Mouse (Mus musculus): ENCODE results near the gene P3h1. TPM values are rescaled to one million over a fixed set of nuclear protein-coding genes. Genes with fewer than 3 reads are reported as not detected.
A peak's percentile ranks its signal among the peaks of the same experiment; 100 is the strongest.

The P3h1 gene
- polyA plus RNA-seq, 1 experiment = 5.9 TPM

DNA sequence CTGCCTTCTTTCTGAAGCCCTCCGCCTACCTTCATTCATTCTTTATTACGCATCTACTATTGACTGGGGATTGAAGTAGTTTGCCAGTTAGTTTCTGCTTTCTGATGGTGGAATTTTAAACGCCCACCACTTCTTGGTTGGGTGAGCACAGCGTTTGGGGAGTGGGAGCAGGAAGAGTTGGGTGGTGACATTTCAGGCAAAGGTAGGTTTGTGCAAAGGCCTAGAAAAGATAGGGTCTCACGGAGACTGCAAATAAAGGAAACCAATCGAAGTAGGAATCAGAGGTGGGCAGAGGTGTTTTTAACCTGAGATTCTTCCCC is 62.4 kb downstream of the P3h1 start:
- H3K36me3 ChIP-seq (ENCODE audit: control insufficient read depth, insufficient read depth, low read length) = no peaks in the 10 kb centered on the region
- no peaks in the 10 kb centered on the region for H3K27me3 ChIP-seq (ENCODE audit: control insufficient read depth, insufficient read depth, low read length)
- 15% methylated on average over 6 of the region's 6 CpGs for WGBS
- DNase-seq (ENCODE audit: low read depth in 1 of 2, low spot score in 2 of 2) = no peak
- peak overlapping the region; percentile 13; the same call in 1 of the 2 replicates for H3K4me3 ChIP-seq (ENCODE audit: extremely low read depth, insufficient read depth, insufficient read length)
- no peak overlapping the region for H3K27ac ChIP-seq (ENCODE audit: insufficient read depth, low read length)
- no peak for TF ChIP-seq CTCF (IDR thresholded peaks at IDR 0.05; ENCODE audit: extremely low read depth, insufficient read depth, insufficient read length, insufficient replicate concordance)
- TF ChIP-seq POLR2A (IDR thresholded peaks at IDR 0.05; ENCODE audit: low read depth, low read length) = no peak
- peaks cover 6% of the 10 kb centered on the region; the same call in 1 of the 2 replicates for H3K4me1 ChIP-seq (ENCODE audit: control insufficient read depth, insufficient read depth, insufficient read length)

GRCm38 (mm10) chr4:119297361-119297760 is 64.6 kb downstream of the P3h1 start:
- Histone ChIP-seq H3K36me3 (ENCODE audit: control insufficient read depth, insufficient read depth, low read length) (no peaks in the 10 kb centered on the region), H3K4me1 (ENCODE audit: control insufficient read depth, insufficient read depth, insufficient read length) (peaks cover 6% of the 10 kb centered on the region; the same call in 1 of the 2 replicates), H3K4me3 (ENCODE audit: extremely low read depth, insufficient read depth, insufficient read length) (no peak overlapping the region), H3K27me3 (ENCODE audit: control insufficient read depth, insufficient read depth, low read length) (no peaks in the 10 kb centered on the region), H3K27ac (ENCODE audit: insufficient read depth, low read length) (no peak overlapping the region)
- no peak for DNase-seq (ENCODE audit: low read depth in 1 of 2, low spot score in 2 of 2)
- WGBS = 32% methylated on average over 2 of the region's 2 CpGs
- TF ChIP-seq CTCF (IDR thresholded peaks at IDR 0.05; ENCODE audit: extremely low read depth, insufficient read depth, insufficient read length, insufficient replicate concordance) = no peak
- no peak for TF ChIP-seq POLR2A (IDR thresholded peaks at IDR 0.05; ENCODE audit: low read depth, low read length)

Other genes starting within 250 kb of the P3h1 start
- 47.7 and 68.9 TPM in 2 replicates for gene Slc2a1, start 124.2 kb upstream of the P3h1 start, polyA plus RNA-seq (2012; rRNA removed)
- gene Zfp691, start 58.7 kb upstream of the P3h1 start, polyA plus RNA-seq (2012; rRNA removed) = 10.2 and 10.4 TPM in 2 replicates
- gene Ermap, start 42.9 kb upstream of the P3h1 start, polyA plus RNA-seq (2012; rRNA removed) = 52.3 and 53.8 TPM in 2 replicates
- 23.0 and 24.8 TPM in 2 replicates for gene Svbp, start 37.6 kb upstream of the P3h1 start, polyA plus RNA-seq (2012; rRNA removed)
- 0.06 and 0.07 TPM in 2 replicates for gene Tmem269, start 14.7 kb upstream of the P3h1 start, polyA plus RNA-seq (2012; rRNA removed)
- 2.3 and 2.7 TPM in 2 replicates for gene AU022252, start 203 bp upstream of the P3h1 start, polyA plus RNA-seq (2012; rRNA removed)
- gene Cldn19, start 22.5 kb downstream of the P3h1 start, polyA plus RNA-seq (2012; rRNA removed) = not detected in 2 replicates
- gene Ybx1, start 61.7 kb downstream of the P3h1 start, polyA plus RNA-seq (2012; rRNA removed) = 79.1 and 103 TPM in 2 replicates
- gene Ppih, start 87.6 kb downstream of the P3h1 start, polyA plus RNA-seq (2012; rRNA removed) = 5.2 and 6.0 TPM in 2 replicates
- gene Ccdc30, start 182.6 kb downstream of the P3h1 start, polyA plus RNA-seq (2012; rRNA removed) = 0.20 and 0.23 TPM in 2 replicates
- gene Ppcs, start 189.5 kb downstream of the P3h1 start, polyA plus RNA-seq (2012; rRNA removed) = 11.7 and 12.8 TPM in 2 replicates
- 0.21 and 0.42 TPM in 2 replicates for gene Zmynd12, start 189.9 kb downstream of the P3h1 start, polyA plus RNA-seq (2012; rRNA removed)